Mouse (Mus musculus) forebrain, embryonic 14.5 days (tissue): ENCODE results near the gene Dach1. TPM values are rescaled to one million over a fixed set of nuclear protein-coding genes. Genes with fewer than 3 reads are reported as not detected.

Experiments
- ATAC-seq: fragments of 200-750 bp; cut with Nextera tagmentation; 2 replicates; pipeline ENCODE4 v1.8.0; 2017; ENCODE audit warnings: mild to moderate bottlenecking, moderate library complexity
- DNase-seq: peaks from one replicate; pipeline ENCODE4 v3.0.0-alpha.2; 2015; ENCODE audit warnings: low spot score
- H3K27ac ChIP-seq: fragments of 300-500 bp; sonication (generic); 2 replicates; pipeline ENCODE4 v1.5.1; 2014; ENCODE audit warnings: low read depth, mild to moderate bottlenecking, control low read depth, low read length, moderate library complexity
- H3K27me3 ChIP-seq: fragments of 300-500 bp; sonication (generic); replicated peaks from 2 replicates; pipeline ENCODE4 v1.6.1; 2014; ENCODE audit warnings: low read length, control low read depth, mixed read lengths; ENCODE audit not compliant: control insufficient read depth, insufficient read depth
- H3K36me3 ChIP-seq: fragments of 300-500 bp; sonication (generic); 2 replicates; pipeline ENCODE4 v1.6.1; 2014; ENCODE audit warnings: low read length, control low read depth; ENCODE audit not compliant: control insufficient read depth, insufficient read depth
- H3K4me1 ChIP-seq: fragments of 300-500 bp; sonication (generic); 2 replicates; pipeline ENCODE4 v1.6.1; 2014; ENCODE audit warnings: antibody characterized with exemption, low read length, control low read depth; ENCODE audit not compliant: control insufficient read depth, insufficient read depth
- H3K4me2 ChIP-seq: fragments of 300-500 bp; sonication (generic); 2 replicates; pipeline ENCODE4 v1.6.1; 2014; ENCODE audit warnings: mild to moderate bottlenecking, control low read depth, low read length
- H3K4me3 ChIP-seq: fragments of 300-500 bp; sonication (generic); 2 replicates; pipeline ENCODE4 v1.5.1; 2014; ENCODE audit warnings: low read depth, low read length, control low read depth
- H3K9ac ChIP-seq: fragments of 300-500 bp; sonication (generic); 2 replicates; pipeline ENCODE4 v1.6.1; 2014; ENCODE audit warnings: mild to moderate bottlenecking, low read length, control low read depth, moderate library complexity
- H3K9me3 ChIP-seq: fragments of 300-500 bp; sonication (generic); replicated peaks from 2 replicates; pipeline ENCODE4 v1.6.1; 2016; ENCODE audit warnings: low read length, control low read depth, mixed read lengths; ENCODE audit not compliant: control insufficient read depth
- WGBS: fragments of 180-500 bp; shearing (Covaris S2); extraction: QIAGEN DNeasy Blood & Tissue Kit; methylation state at CpG from one replicate; pipeline ENCODE4 v1.1.7; 2014; 5-methylcytosine and 5-hydroxymethylcytosine counted together
- polyA plus RNA-seq: library from polyadenylated mRNA; unstranded; fragments of >200 nt; fragmentation: Nextera tagmentation; extraction: Ambion mirVana; gene quantifications from 2 replicates; pipeline ENCODE4 v1.2.1, GENCODE M21; 2014

Dach1 gene
- polyA plus RNA-seq, 1 experiment from 2014 or later: 10.8 TPM

DNA sequence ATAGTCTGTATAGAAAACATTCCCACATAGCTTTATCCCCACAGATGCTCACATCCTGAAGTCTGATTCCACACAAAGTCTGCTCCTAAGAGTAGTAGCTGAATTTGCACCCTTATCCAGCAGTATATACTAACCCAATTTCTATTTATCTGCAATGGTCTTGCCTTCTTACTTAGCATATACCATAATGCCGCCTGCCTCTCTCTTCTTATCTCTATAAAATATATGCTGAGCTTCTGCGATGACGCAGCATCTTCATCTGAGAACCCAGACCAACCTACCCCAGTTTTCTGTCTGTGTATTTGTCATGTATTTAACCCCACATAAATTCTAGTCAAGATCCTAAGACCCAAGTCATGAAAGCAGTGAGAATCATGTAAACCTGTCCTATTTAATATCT lies 272.9 kb downstream of the Dach1 start:
- Histone ChIP-seq H3K9ac (no peak overlapping the region), H3K4me2 (no peak overlapping the region), H3K4me1 (no peaks in the 10 kb centered on the region), H3K4me3 (no peak overlapping the region), H3K27me3 (no peaks in the 10 kb centered on the region), H3K9me3 (no peaks in the 10 kb centered on the region), H3K27ac (no peak overlapping the region), H3K36me3 (no peaks in the 10 kb centered on the region)
- 94% methylated on average over 3 of the region's 3 CpGs for WGBS
- no peak for ATAC-seq
- no peak for DNase-seq

DNA sequence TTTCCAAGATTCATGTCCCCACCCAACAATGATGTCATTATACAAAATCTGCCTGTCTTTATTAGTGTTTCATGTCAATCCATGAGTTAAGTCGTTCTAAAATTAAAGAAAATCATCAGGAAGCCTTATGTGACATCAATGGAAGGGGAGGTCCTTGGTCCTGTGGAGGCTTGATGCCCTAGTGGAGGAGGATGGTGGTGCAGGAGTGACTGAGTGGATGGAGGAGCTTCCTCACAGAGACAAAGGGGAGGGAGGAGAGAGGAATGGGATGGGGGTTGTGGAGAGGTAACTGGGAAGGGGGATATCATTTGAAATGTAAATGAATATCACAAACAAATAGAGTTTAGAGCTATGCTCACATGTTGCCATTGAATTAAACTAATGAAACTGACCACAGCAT lies 287.6 kb downstream of the Dach1 start:
- DNase-seq: no peak
- WGBS: 50% methylated on average over 1 of the region's 1 CpGs

DNA sequence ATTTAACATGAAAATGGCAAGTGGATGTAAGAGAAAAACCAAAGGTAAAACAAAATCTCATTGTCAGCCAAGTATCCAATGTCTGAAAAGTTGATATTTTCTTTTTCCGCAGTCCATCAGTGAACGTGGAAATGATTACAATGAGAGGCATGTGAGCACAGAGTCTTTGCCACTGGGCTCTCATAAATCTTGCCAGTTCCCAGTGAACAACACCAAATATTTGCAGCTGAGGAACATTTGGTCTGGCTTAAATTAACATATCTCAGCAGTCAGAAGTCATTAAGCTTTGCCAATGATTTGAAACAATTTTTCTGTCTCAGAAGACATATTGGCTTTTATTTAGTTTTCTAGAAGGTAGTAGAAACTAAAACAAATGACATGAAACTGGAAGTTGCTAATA lies 298.6 kb downstream of the Dach1 start:
- H3K36me3 ChIP-seq: no peaks in the 10 kb centered on the region
- no peak overlapping the region for H3K4me2 ChIP-seq
- H3K4me1 ChIP-seq: 0 out of 2 replicates have a peak, but pooled peaks cover 4% of the 10 kb centered on the region
- no peak overlapping the region for H3K27ac ChIP-seq
- no peaks in the 10 kb centered on the region for H3K27me3 ChIP-seq
- H3K9ac ChIP-seq: no peak overlapping the region
- 85% methylated on average over 2 of the region's 2 CpGs for WGBS
- H3K4me3 ChIP-seq: no peak overlapping the region
- DNase-seq (no peak), ATAC-seq (no peak)
- H3K9me3 ChIP-seq: no peaks in the 10 kb centered on the region

More for the DNA sequence above, 287.6 kb downstream of the Dach1 start:
- Histone ChIP-seq H3K27me3 (no peaks in the 10 kb centered on the region), H3K9me3 (no peaks in the 10 kb centered on the region), H3K4me1 (no peaks in the 10 kb centered on the region), H3K4me3 (no peak overlapping the region), H3K9ac (no peak overlapping the region), H3K27ac (no peak overlapping the region), H3K4me2 (no peak overlapping the region), H3K36me3 (no peaks in the 10 kb centered on the region)
- ATAC-seq: no peak

DNA sequence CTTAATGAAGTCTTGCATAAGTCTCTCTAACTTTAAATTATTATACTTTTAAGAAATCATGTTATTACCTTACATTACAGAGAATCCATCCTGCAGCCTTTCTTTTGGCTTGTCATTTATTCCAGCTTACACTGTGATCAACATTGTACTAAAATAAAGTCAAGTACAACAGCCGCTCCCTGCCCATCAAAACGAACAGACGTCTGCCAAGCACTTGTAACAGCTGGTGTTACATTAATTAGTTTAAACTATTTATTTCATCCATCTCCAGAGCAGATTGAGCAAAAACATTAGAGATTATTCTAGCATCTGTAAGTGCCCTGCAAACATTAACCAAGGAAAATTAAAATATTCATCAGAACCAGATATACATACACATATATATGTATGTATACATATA lies 311.2 kb downstream of the Dach1 start:
- WGBS: 40% methylated on average over 3 of the region's 3 CpGs
- H3K4me2 ChIP-seq: no peak overlapping the region
- H3K9ac ChIP-seq: no peak overlapping the region
- H3K4me3 ChIP-seq: no peak overlapping the region
- H3K9me3 ChIP-seq: no peaks in the 10 kb centered on the region
- H3K27me3 ChIP-seq: no peaks in the 10 kb centered on the region
- no peaks in the 10 kb centered on the region for H3K4me1 ChIP-seq
- ATAC-seq (peak; percentile 61; the same call in 1 of the 2 replicates), DNase-seq (peak; percentile 74)
- no peak overlapping the region for H3K27ac ChIP-seq
- no peaks in the 10 kb centered on the region for H3K36me3 ChIP-seq

DNA sequence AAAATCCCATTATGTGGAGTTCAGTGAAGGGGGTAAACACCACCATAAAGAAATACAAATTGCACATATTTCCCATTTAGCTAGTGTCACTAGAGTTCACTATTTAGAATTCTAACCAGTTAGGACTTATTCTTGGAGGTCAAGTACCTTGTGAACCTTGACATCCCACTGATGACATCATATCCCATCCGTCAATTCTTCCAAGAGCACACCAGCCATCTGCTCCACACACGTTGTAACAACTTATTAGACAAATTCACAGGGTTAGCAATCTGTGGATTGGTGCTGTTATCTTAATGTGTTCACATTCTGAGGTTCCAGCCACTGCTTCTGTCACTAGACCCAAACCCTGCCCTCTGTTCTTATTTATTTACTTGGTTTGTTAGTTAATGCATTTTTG lies 312.3 kb downstream of the Dach1 start:
- Histone ChIP-seq H3K4me1 (no peaks in the 10 kb centered on the region), H3K4me2 (no peak overlapping the region), H3K36me3 (no peaks in the 10 kb centered on the region), H3K27ac (no peak overlapping the region), H3K9ac (no peak overlapping the region), H3K4me3 (no peak overlapping the region), H3K9me3 (no peaks in the 10 kb centered on the region), H3K27me3 (no peaks in the 10 kb centered on the region)
- DNase-seq: peak; percentile 38
- no peak for ATAC-seq
- 51% methylated on average over 2 of the region's 2 CpGs for WGBS

DNA sequence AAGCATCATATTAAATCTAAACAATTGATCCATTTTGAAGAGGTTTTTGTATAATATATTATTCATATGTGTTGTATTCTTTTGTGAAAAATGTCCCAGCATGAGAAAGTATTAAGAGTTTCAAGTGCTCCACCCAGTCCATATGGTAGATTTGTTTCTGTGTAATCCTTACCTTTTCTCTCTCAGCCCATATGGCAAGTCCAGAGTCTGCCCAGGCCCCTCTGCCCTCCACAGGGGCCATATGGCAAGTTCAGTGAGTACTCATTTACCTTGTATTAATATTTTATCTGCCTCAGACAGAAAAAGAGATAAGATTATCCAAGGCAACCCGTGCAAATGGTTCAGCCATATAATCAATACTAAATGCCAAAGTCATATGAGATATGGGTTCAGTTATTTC lies 314.2 kb downstream of the Dach1 start:
- Histone ChIP-seq H3K36me3 (no peaks in the 10 kb centered on the region), H3K4me2 (no peak overlapping the region), H3K27me3 (no peaks in the 10 kb centered on the region), H3K9ac (no peak overlapping the region), H3K27ac (no peak overlapping the region), H3K4me3 (no peak overlapping the region), H3K4me1 (no peaks in the 10 kb centered on the region), H3K9me3 (no peaks in the 10 kb centered on the region)
- DNase-seq: no peak
- ATAC-seq: no peak
- WGBS: 86% methylated on average over 1 of the region's 1 CpGs

DNA sequence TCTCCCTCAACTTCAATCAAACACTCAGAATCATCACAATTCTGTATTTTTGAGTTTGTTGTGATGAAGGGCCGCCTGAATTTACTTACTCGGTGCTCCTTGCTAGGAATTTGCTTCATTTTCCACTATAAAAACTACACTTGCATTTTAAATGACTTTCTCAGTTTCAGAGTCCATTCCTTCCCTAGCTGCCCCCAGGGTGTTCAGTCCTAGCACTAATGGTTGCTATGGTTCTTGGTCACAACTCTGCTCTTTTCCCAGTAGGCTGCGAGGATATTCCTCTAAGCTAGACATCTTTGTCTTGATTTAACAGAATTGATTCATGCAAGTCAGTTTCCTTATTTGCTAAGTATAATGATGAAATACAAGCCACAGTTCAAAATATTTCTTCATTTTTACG lies 319.1 kb downstream of the Dach1 start:
- ATAC-seq (no peak), DNase-seq (no peak)
- H3K4me3 ChIP-seq: no peak overlapping the region
- H3K27me3 ChIP-seq: no peaks in the 10 kb centered on the region
- H3K36me3 ChIP-seq: no peaks in the 10 kb centered on the region
- H3K27ac ChIP-seq: no peak overlapping the region
- H3K9me3 ChIP-seq: no peaks in the 10 kb centered on the region
- no peak overlapping the region for H3K9ac ChIP-seq
- no peak overlapping the region for H3K4me2 ChIP-seq
- no peaks in the 10 kb centered on the region for H3K4me1 ChIP-seq
- 76% methylated on average over 4 of the region's 4 CpGs for WGBS

DNA sequence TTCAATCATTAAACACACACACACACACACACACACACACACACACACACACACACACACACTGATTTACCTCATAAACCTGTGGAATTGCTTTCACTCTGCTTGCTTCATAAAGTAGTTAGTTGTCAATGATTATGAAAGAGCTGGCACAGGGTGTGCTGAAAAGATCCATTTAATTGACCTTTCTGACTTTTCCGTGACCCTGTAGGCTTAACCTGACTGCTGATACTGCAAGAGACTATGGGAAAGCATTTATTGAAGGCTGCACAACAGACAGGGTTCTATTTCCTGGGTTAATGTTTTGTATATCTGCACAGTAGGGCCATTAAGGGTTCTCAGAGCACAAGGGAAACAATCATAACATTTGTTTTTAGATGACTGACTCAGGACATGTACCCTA lies 321.9 kb downstream of the Dach1 start:
- whole genome bisulfite sequencing: 62% methylated on average over 1 of the region's 1 CpGs
- no peaks in the 10 kb centered on the region for H3K9me3 ChIP-seq
- ATAC-seq: no peak

DNA sequence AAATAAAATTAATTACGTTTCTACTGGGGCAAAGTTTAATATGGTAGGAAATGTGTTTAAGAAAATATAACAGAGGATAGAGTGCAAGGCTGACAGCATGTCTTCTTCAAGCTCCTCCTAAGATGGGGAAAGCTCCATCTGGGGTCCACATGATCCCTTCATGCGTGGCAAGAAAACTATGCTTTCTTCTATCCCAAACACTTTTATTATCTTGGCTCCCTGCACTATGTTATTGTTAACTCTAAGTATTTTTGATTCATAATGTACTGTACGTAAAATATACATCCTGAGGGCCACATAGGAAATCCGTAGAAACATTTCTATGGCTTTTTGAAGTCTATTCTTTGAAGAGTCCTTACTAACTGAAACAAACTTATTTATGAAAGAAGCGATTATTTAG lies 330.3 kb downstream of the Dach1 start:
- DNase-seq (no peak), ATAC-seq (no peak)
- Histone ChIP-seq H3K36me3 (0 out of 2 replicates have a peak, but pooled peaks cover 2% of the 10 kb centered on the region), H3K9ac (no peak overlapping the region), H3K4me1 (no peaks in the 10 kb centered on the region), H3K27me3 (no peaks in the 10 kb centered on the region), H3K9me3 (no peaks in the 10 kb centered on the region), H3K27ac (no peak overlapping the region), H3K4me2 (no peak overlapping the region), H3K4me3 (no peak overlapping the region)
- WGBS: 91% methylated on average over 5 of the region's 5 CpGs

More for the DNA sequence above, 321.9 kb downstream of the Dach1 start:
- no peak for DNase-seq
- Histone ChIP-seq H3K36me3 (no peaks in the 10 kb centered on the region), H3K9ac (no peak overlapping the region), H3K27ac (no peak overlapping the region), H3K27me3 (no peaks in the 10 kb centered on the region), H3K4me2 (no peak overlapping the region), H3K4me1 (no peaks in the 10 kb centered on the region), H3K4me3 (no peak overlapping the region)
